Mouse (Mus musculus) kidney, postnatal 0 days (tissue): ENCODE data around the gene Pde4d. TPM values are rescaled to one million over a fixed set of nuclear protein-coding genes. Genes with fewer than 3 reads are reported as not detected.
A peak's percentile ranks its signal among the peaks of the same experiment; 100 is the strongest.

Source experiments
- ATAC-seq: fragments of 200-750 bp; cut with Nextera tagmentation; replicated peaks from 2 replicates; pipeline ENCODE4 v1.8.0; 2017; ENCODE audit warnings: low read depth, moderate number of reproducible peaks, moderate TSS enrichment, moderate library complexity; ENCODE audit not compliant: low FRiP score
- DNase-seq: peaks from one replicate; pipeline ENCODE4 v3.0.0-alpha.2; 2016; ENCODE audit warnings: low spot score
- H3K27ac ChIP-seq: fragments of 300-500 bp; sonication (generic); 2 replicates; pipeline ENCODE4 v1.5.1; 2014; ENCODE audit warnings: mild to moderate bottlenecking
- H3K27me3 ChIP-seq: fragments of 300-500 bp; sonication (generic); 2 replicates; pipeline ENCODE4 v1.6.1; 2014; ENCODE audit warnings: low read length, mixed read lengths; ENCODE audit not compliant: insufficient read depth
- H3K36me3 ChIP-seq: fragments of 300-500 bp; sonication (generic); 2 replicates; pipeline ENCODE4 v1.6.1; 2014; ENCODE audit warnings: low read length, mixed read lengths; ENCODE audit not compliant: insufficient read depth
- H3K4me1 ChIP-seq: fragments of 300-500 bp; sonication (generic); replicated peaks from 2 replicates; pipeline ENCODE4 v1.6.1; 2014; ENCODE audit warnings: antibody characterized with exemption, low read length, mixed read lengths; ENCODE audit not compliant: insufficient read depth
- H3K4me2 ChIP-seq: fragments of 300-500 bp; sonication (generic); 2 replicates; pipeline ENCODE4 v1.6.1; 2014; ENCODE audit warnings: mild to moderate bottlenecking, low read length, moderate library complexity, mixed read lengths
- H3K4me3 ChIP-seq: fragments of 300-500 bp; sonication (generic); replicated peaks from 2 replicates; pipeline ENCODE4 v1.5.1; 2014; ENCODE audit warnings: low read depth, low read length
- H3K9ac ChIP-seq: fragments of 300-500 bp; sonication (generic); 2 replicates; pipeline ENCODE4 v1.6.1; 2014; ENCODE audit warnings: low read depth, low read length
- H3K9me3 ChIP-seq: fragments of 300-500 bp; sonication (generic); replicated peaks from 2 replicates; pipeline ENCODE4 v1.6.1; 2016; ENCODE audit warnings: low read length, inconsistent platforms, mixed read lengths
- CTCF ChIP-seq: IDR thresholded peaks from 2 replicates; pipeline ENCODE4 v1.5.1; 2016; ENCODE audit warnings: antibody characterized with exemption, low read depth, mild to moderate bottlenecking, moderate library complexity
- WGBS: fragments of 180-500 bp; shearing (Covaris S2); extraction: QIAGEN DNeasy Blood & Tissue Kit; methylation state at CpG from one replicate; pipeline ENCODE4 v1.1.7; 2014; 5-methylcytosine and 5-hydroxymethylcytosine counted together
- polyA plus RNA-seq: library from polyadenylated mRNA; unstranded; fragments of >200 nt; fragmentation: Nextera tagmentation; extraction: Ambion mirVana; gene quantifications from 2 replicates; pipeline ENCODE4 v1.2.1, GENCODE M21; 2015

Pde4d gene
- polyA plus RNA-seq, 1 experiment from 2014 or later, result 7.1 TPM

- DNase-seq, result no peak
These were observed 1084.2 kb downstream of the Pde4d start for GRCm38 (mm10) chr13:109533838-109534523.

GRCm38 (mm10) chr13:109534709-109535284 lies 1085.0 kb downstream of the Pde4d start:
- H3K4me3 ChIP-seq, result no peak overlapping the region
- no peak overlapping the region for H3K4me2 ChIP-seq
- DNase-seq (no peak), ATAC-seq (no peak)
- TF ChIP-seq CTCF, result no peak
- H3K27me3 ChIP-seq, result no peaks in the 10 kb centered on the region
- H3K36me3 ChIP-seq, result no peaks in the 10 kb centered on the region
- WGBS, result 54% methylated on average over 5 of the region's 5 CpGs
- no peaks in the 10 kb centered on the region for H3K9me3 ChIP-seq
- no peaks in the 10 kb centered on the region for H3K4me1 ChIP-seq
- H3K27ac ChIP-seq, result no peak overlapping the region
- H3K9ac ChIP-seq, result no peak overlapping the region

More at GRCm38 (mm10) chr13:109533838-109534523, 1084.2 kb downstream of the Pde4d start:
- 70% methylated on average over 3 of the region's 3 CpGs for WGBS
- H3K9me3 ChIP-seq, result no peaks in the 10 kb centered on the region
- TF ChIP-seq CTCF, result no peak
- no peak overlapping the region for H3K4me2 ChIP-seq
- no peak overlapping the region for H3K9ac ChIP-seq
- no peak overlapping the region for H3K27ac ChIP-seq
- H3K36me3 ChIP-seq, result no peaks in the 10 kb centered on the region
- no peaks in the 10 kb centered on the region for H3K27me3 ChIP-seq
- H3K4me3 ChIP-seq, result no peak overlapping the region
- ATAC-seq, result no peak
- no peaks in the 10 kb centered on the region for H3K4me1 ChIP-seq

- H3K9me3 ChIP-seq, result no peaks in the 10 kb centered on the region
These were observed 1086.9 kb downstream of the Pde4d start for GRCm38 (mm10) chr13:109536636-109537035.

GRCm38 (mm10) chr13:109539371-109539770 lies 1089.6 kb downstream of the Pde4d start:
- Histone ChIP-seq H3K9me3 (no peaks in the 10 kb centered on the region), H3K9ac (no peak overlapping the region), H3K27me3 (no peaks in the 10 kb centered on the region), H3K4me1 (no peaks in the 10 kb centered on the region), H3K4me3 (no peak overlapping the region), H3K36me3 (no peaks in the 10 kb centered on the region), H3K4me2 (no peak overlapping the region), H3K27ac (no peak overlapping the region)
- DNase-seq (no peak), ATAC-seq (no peak)
- 34% methylated on average over 3 of the region's 3 CpGs for WGBS
- TF ChIP-seq CTCF, result no peak

More at GRCm38 (mm10) chr13:109536636-109537035, 1086.9 kb downstream of the Pde4d start:
- Histone ChIP-seq H3K36me3 (no peaks in the 10 kb centered on the region), H3K27me3 (no peaks in the 10 kb centered on the region), H3K4me3 (no peak overlapping the region), H3K9ac (no peak overlapping the region), H3K27ac (no peak overlapping the region), H3K4me2 (no peak overlapping the region), H3K4me1 (no peaks in the 10 kb centered on the region)
- WGBS, result 60% methylated on average over 4 of the region's 4 CpGs
- no peak for ATAC-seq
- TF ChIP-seq CTCF, result no peak
- DNase-seq, result no peak

- H3K27ac ChIP-seq, result no peak overlapping the region
- no peak for TF ChIP-seq CTCF
- no peaks in the 10 kb centered on the region for H3K36me3 ChIP-seq
- H3K9me3 ChIP-seq, result no peaks in the 10 kb centered on the region
- no peak for ATAC-seq
- no peak overlapping the region for H3K4me3 ChIP-seq
- no peak overlapping the region for H3K4me2 ChIP-seq
- 52% methylated on average over 4 of the region's 4 CpGs for WGBS
- H3K27me3 ChIP-seq, result no peaks in the 10 kb centered on the region
- no peak for DNase-seq
- no peak overlapping the region for H3K9ac ChIP-seq
- H3K4me1 ChIP-seq, result no peaks in the 10 kb centered on the region
These were observed 1094.9 kb downstream of the Pde4d start for GRCm38 (mm10) chr13:109544646-109545045.

- H3K27ac ChIP-seq, result no peak overlapping the region
- no peak for TF ChIP-seq CTCF
- no peaks in the 10 kb centered on the region for H3K36me3 ChIP-seq
- 43% methylated on average over 18 of the region's 18 CpGs for WGBS
- no peaks in the 10 kb centered on the region for H3K4me1 ChIP-seq
- peak overlapping the region; percentile 36 for H3K4me2 ChIP-seq
- H3K27me3 ChIP-seq, result no peaks in the 10 kb centered on the region
- ATAC-seq, result no peak
- no peak overlapping the region for H3K4me3 ChIP-seq
- no peaks in the 10 kb centered on the region for H3K9me3 ChIP-seq
- DNase-seq, result no peak
- no peak overlapping the region for H3K9ac ChIP-seq
These were observed 1096.6 kb downstream of the Pde4d start for GRCm38 (mm10) chr13:109546337-109546736.
